Comparison of ENCODE assay signal across 8 mouse cellular contexts in the genomic region with DNA sequence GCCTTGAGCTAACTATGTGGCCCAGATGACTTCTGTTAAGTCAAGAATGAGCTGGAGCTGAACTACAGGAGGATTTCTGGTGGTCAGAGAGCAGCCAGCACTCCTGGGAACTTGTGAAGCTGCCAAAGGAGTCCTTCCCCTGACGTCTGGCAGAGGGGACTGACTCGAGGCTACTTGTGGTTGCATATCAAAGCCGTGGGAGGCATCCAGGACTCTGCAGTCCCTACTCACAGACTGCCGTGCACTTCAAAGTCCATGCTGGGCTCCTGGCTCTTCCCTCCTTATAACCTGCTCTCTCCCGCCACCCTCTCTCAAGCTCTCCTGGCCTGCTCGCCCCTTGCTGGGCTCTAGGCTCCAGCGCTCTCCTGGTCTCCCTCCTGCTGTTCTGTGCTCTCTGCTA. TPM values are rescaled to one million over a fixed set of nuclear protein-coding genes. Genes with fewer than 3 reads are reported as not detected.
A peak's percentile ranks its signal among the peaks of the same experiment; 100 is the strongest.
DNase-seq lines count a peak whose midpoint lies in the region; ATAC-seq lines count a peak whose summit lies in the region.

No protein-coding gene starts in this region.

- intact Hi-C loops in left cerebral cortex, postnatal 10 days (cut with DNase I) = no loop called here

- H3K27me3 ChIP-seq in heart, embryonic 15.5 days = no peaks in the 10 kb centered on the region

- H3K36me3 ChIP-seq in heart, embryonic 15.5 days = peaks cover 7% of the 10 kb centered on the region; the same call in 1 of the 2 replicates

- DNase-seq in cerebellum, postnatal 10 days = peak; percentile 38 to 43
- no peak for DNase-seq in cerebellum, adult 9-10 months
- peak; percentile 19 for DNase-seq in kidney, postnatal 14 days
- no peak for DNase-seq in kidney, adult 18-20 months
- peak; percentile 49 for DNase-seq in ES-CJ7 (ENCODE audit: low read depth, low spot score)
- DNase-seq in layer of hippocampus, postnatal 25 days (ENCODE audit: extremely low spot score in 1 of 2, low spot score in 1 of 2) = no peak
- DNase-seq in left cerebral cortex, postnatal 10 days (ENCODE audit: extremely low spot score in 1 of 2, low spot score in 2 of 2) = no peak

- peak overlapping the region; percentile 43 for H3K27ac ChIP-seq in heart, embryonic 15.5 days

- H3K9ac ChIP-seq in heart, embryonic 15.5 days = no peak overlapping the region

- H3K4me2 ChIP-seq in heart, embryonic 15.5 days = 0 out of 2 replicates have a peak overlapping the region, but pooled peaks have one; percentile 6

- H3K9me3 ChIP-seq in heart, embryonic 15.5 days (replicated peaks) = no peaks in the 10 kb centered on the region

- WGBS in heart, embryonic 15.5 days = 20% methylated on average over 7 of the region's 7 CpGs

- ATAC-seq in heart, embryonic 15.5 days (replicated peaks; ENCODE audit: insufficient number of reproducible peaks, insufficient read depth, low FRiP score, low read depth) = no peak; the same call in 1 of the 2 replicates

- H3K4me3 ChIP-seq in heart, embryonic 15.5 days = no peak overlapping the region

- H3K4me1 ChIP-seq in heart, embryonic 15.5 days (replicated peaks) = peaks cover 17% of the 10 kb centered on the region

RNA-seq across cellular contexts. Expression of a gene that starts 30.4 kb away (rescaled TPM):
- polyA plus RNA-seq in heart, embryonic 15.5 days (2015; fragmentation: Nextera tagmentation; extraction: Ambion mirVana) = 51.3 and 55.4 TPM in 2 replicates
- total RNA-seq in layer of hippocampus, postnatal 25 days (2021) = 10 to 100 TPM; 41.3 to 44.6 TPM
- 10 to 100 TPM; 24.6 to 26.5 TPM for total RNA-seq in left cerebral cortex, postnatal 10 days (2021)

Comparison
In these comparisons a context has a peak if more than half of its experiments do, and no peak if none do; other contexts are left out.
1. DNase-seq: peak in cerebellum, postnatal 10 days (2 of 2), kidney, postnatal 14 days (single experiment) and ES-CJ7 (single experiment); none in cerebellum, adult 9-10 months (single experiment), kidney, adult 18-20 months (single experiment), layer of hippocampus, postnatal 25 days (0 of 2) and left cerebral cortex, postnatal 10 days (0 of 2).